Mouse (Mus musculus): ENCODE measurements around the gene Esp34. TPM values are rescaled to one million over a fixed set of nuclear protein-coding genes. Genes with fewer than 3 reads are reported as not detected.

Esp34 gene
- not detected in 2 replicates for polyA plus RNA-seq (2014; fragmentation: Nextera tagmentation; extraction: Ambion mirVana)

- H3K36me3 ChIP-seq (ENCODE audit: control insufficient read depth, insufficient read depth, low read length): no peaks in the 10 kb centered on the region
- no peaks in the 10 kb centered on the region for H3K4me1 ChIP-seq (ENCODE audit: control insufficient read depth, insufficient read depth, low read length)
- no peak within 1 kb of the TSS for H3K4me2 ChIP-seq (ENCODE audit: low read length)
- ATAC-seq (ENCODE audit: low FRiP score, low TSS enrichment) (no peak), DNase-seq (no peak)
- no peaks in the 10 kb centered on the region for H3K27me3 ChIP-seq (ENCODE audit: control insufficient read depth, insufficient read depth, low read length)
- H3K9me3 ChIP-seq (ENCODE audit: control insufficient read depth, low read length): 0 out of 2 replicates have a peak, but pooled peaks cover 15% of the 10 kb centered on the region
- no peak within 1 kb of the TSS for H3K27ac ChIP-seq (replicated peaks; ENCODE audit: low read depth, low read length)
- 89% methylated on average over 1 of the region's 1 CpGs for WGBS
- no peak within 1 kb of the TSS for H3K4me3 ChIP-seq (replicated peaks; ENCODE audit: low read depth, low read length)
- H3K9ac ChIP-seq (replicated peaks; ENCODE audit: low read length): no peak within 1 kb of the TSS
These were observed at the start of gene Esp34 for GRCm38 (mm10) chr17:38553892-38554291. Esp34 (plus strand) TSS chr17:38554192.

GRCm38 (mm10) chr17:38562527-38562926 is 8.5 kb downstream of the Esp34 start:
- ATAC-seq (ENCODE audit: low FRiP score, low TSS enrichment): no peak
- WGBS: 73% methylated on average over 5 of the region's 5 CpGs
- Histone ChIP-seq H3K9ac (replicated peaks; ENCODE audit: low read length) (no peak overlapping the region), H3K27ac (replicated peaks; ENCODE audit: low read depth, low read length) (no peak overlapping the region), H3K36me3 (ENCODE audit: control insufficient read depth, insufficient read depth, low read length) (no peaks in the 10 kb centered on the region), H3K4me1 (ENCODE audit: control insufficient read depth, insufficient read depth, low read length) (no peaks in the 10 kb centered on the region), H3K4me3 (replicated peaks; ENCODE audit: low read depth, low read length) (no peak overlapping the region), H3K4me2 (ENCODE audit: low read length) (no peak overlapping the region), H3K9me3 (ENCODE audit: control insufficient read depth, low read length) (peaks cover 14% of the 10 kb centered on the region; the same call in 1 of the 2 replicates), H3K27me3 (ENCODE audit: control insufficient read depth, insufficient read depth, low read length) (no peaks in the 10 kb centered on the region)
- DNase-seq: no peak

Other genes with a start within 250 kb of the Esp34 start
- not detected in 2 replicates for gene Olfr137, start 246.6 kb upstream of the Esp34 start, polyA plus RNA-seq (2014; fragmentation: Nextera tagmentation; extraction: Ambion mirVana)
- not detected in 2 replicates for gene Olfr136, start 224.4 kb upstream of the Esp34 start, polyA plus RNA-seq (2014; fragmentation: Nextera tagmentation; extraction: Ambion mirVana)
- not detected in 2 replicates for gene Esp36, start 134.0 kb upstream of the Esp34 start, polyA plus RNA-seq (2014; fragmentation: Nextera tagmentation; extraction: Ambion mirVana)
- not detected in 2 replicates for gene Esp31, start 85.3 kb downstream of the Esp34 start, polyA plus RNA-seq (2014; fragmentation: Nextera tagmentation; extraction: Ambion mirVana)